Mouse (Mus musculus) kidney, adult 8-10 months (tissue): Measurements from ENCODE around the gene Cntn6.

Source experiments
- DNase-seq, 2 experiments: peaks; one replicate each; pipeline ENCODE4 v3.0.0; 2022

Cntn6 gene

DNA sequence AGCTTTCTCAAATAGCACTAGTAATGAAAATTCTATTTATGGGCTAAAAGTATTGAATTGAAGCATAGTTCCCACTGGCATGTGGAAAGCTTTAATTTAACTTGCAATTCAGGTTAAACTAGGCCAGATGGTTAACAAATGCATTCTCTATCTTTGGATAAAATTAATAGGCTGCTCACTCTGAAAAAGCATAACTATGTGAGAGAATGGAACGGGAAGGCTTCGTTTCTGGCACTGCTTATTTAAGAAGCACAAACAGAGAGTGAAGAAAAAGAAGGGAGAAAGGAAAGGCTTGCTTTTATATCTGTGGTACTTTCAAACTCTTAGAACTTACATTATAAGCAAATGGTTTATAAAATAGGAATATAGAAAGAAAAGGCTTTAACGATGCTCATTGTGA is 268.6 kb downstream of the Cntn6 start:
- no peak for DNase-seq

DNA sequence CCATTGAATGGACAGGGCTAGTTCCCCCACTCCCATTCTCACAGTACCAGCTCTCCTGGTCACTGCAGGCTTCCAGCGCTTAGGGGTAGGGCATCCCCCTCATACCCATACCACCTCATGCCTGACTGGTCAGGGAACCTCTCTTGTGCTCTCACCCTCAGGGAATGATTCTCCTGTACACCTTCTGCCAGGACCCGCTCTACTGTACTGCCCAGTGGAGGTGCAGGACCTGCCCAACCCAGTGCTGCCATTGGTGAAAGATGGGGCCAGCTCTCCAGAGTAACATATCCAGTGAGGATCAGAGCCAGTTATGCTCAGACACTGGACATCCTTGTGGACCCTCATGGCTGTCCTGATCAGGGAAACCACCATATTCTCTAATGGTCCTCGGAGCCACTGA is 291.3 kb downstream of the Cntn6 start:
- DNase-seq = no peak

DNA sequence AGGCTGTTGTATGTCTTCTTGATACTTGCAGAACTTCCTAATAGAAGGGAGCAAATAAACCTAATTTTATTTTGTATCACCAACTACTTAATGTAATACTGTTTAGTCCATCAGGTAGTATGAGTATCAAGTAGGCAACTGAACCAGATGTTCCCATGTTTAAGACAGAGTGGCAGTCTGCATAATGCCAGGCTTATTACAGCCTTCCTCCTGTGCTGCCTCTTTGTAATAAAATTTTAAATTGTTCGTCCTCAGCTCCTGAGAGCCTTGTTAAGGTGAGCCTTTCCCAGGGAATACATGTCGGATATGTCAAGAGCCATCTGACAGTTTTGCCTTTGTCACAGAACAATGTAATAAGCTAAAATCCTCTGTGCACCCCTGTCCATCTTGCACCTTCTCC is 294.9 kb downstream of the Cntn6 start:
- DNase-seq = no peak

DNA sequence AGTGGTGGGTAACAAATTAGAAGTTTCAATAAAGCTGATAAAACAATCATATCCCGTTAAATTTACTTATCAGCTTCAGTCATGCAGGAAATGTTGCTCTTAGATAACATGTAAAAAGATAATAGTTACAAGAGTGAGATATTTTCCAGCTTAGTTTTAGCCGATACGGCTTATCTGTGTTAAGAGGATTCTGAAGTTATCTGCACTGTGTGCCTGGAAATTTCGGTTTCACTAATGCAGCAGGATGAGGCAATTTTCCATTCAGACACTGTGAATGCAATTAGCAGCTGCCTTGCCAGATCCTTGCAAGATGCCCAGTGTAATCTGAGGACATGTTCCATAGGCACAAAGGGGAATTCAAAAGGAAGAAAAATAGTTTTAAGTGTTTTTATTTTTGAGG is 315.9 kb downstream of the Cntn6 start:
- no peak for DNase-seq

DNA sequence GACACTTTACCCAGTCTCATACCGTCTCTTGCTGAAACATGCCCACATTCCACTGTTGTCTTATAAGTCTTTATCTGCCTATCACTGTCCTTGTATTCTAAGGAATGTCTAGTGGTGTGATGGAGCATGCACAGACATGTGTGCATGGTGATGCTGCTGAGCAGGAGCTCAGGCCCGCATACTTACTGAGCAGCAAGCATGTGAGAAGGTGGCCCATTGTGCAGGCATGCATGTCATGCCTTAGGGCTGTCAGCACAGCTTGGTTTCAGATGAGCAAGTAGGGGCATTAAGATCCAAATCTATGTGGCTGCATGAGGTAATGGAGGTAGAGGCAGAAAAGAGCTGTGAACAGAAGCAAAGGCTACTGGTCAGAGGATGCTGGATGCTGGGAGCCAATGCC is 323.0 kb downstream of the Cntn6 start:
- no peak for DNase-seq

DNA sequence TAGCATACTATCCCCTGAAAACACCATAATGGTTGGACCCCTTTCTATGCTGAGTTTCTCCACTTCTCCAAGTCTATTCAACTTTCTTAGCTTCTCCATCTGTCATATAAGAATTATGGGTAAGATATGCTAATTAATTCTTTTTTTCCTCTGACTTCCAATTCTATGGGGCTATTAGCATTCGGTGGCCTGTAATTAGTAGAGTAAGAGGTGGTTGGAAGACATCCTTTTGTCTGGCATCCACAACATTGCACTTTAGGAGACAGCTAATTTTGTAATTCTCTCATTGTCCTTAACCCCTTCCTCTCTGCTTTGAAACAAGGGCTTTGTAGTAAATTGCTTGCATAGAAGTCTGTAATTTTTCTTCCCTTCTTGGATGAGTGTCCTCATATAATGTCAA is 387.1 kb downstream of the Cntn6 start:
- DNase-seq = no peak

DNA sequence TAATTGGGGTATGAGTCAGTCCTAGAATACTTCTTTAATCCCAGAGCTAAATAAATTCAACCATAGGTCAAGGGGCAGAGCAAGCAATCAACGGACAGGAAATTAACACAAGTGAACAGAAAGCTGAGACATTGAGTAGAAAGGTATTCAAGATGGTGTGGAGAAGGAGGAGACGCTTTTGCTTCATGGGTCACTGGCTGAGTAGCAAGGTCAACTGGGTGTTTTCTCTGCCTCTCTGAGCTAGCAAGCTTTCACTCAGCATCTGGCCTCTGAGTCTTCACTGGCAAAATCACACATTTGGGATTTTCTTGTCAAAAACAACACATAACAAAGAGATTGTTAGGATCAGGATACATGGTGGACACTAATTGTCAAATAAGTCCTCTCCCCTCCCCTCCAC is 391.4 kb downstream of the Cntn6 start:
- no peak for DNase-seq

DNA sequence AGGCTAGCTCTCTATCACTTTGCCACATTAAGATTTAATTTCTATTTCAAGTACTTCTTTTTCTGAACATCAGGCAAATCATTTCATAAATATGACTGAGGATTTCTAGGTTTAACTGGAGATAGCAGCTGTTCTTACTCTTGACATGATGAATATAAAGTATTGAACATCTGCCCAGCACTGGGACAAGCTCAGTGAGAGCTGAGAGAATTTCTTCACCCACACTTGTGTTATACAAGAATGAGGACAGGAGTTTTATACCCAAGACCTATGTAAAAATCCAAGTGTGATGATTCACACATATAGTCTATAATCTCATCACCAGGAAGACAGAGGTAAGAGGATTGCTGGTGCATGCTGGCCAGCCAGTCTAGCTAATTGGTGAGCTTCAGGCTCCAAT is 393.2 kb downstream of the Cntn6 start:
- DNase-seq = no peak

DNA sequence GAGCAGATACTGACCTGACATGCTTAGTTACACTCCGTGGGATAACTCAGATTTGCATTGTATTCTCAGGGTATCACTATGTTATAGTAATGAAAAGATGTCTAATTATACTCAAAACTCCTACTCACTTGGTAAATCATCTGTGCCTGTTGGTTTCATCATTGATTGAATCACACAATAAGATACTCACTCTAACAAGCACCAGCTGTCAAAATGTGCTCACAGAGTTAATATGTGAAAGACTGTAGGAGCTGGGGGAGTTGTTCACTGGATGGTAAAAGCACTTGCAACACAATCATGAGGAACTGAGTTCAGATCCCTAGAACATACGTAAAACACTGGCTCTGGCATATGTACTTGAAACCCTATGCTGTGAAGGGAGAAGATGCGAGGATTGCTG is 398.5 kb downstream of the Cntn6 start:
- DNase-seq = no peak
